Mouse (Mus musculus) kidney, adult 2 months (tissue): ENCODE measurements around the gene Pla2g4c. TPM values are rescaled to one million over a fixed set of nuclear protein-coding genes. Genes with fewer than 3 reads are reported as not detected.

Experiments
- DNase-seq: peaks from one replicate; pipeline ENCODE4 v3.0.0; 2021
- H3K27ac ChIP-seq: fragments of 200-500 bp; 2 replicates; pipeline ENCODE4 v1.5.1; 2012; ENCODE audit warnings: low read depth, low read length, control low read depth, inconsistent platforms; ENCODE audit not compliant: insufficient read depth
- H3K27me3 ChIP-seq: fragments of 200-500 bp; replicated peaks from 2 replicates; pipeline ENCODE4 v1.6.1; 2012; ENCODE audit warnings: mild to moderate bottlenecking, moderate library complexity, low read length, inconsistent platforms; ENCODE audit not compliant: control insufficient read depth, insufficient read depth
- H3K36me3 ChIP-seq: fragments of 200-500 bp; 2 replicates; pipeline ENCODE4 v1.6.1; 2012; ENCODE audit warnings: mild to moderate bottlenecking, moderate library complexity, low read length, inconsistent platforms; ENCODE audit not compliant: control insufficient read depth, insufficient read depth
- H3K4me1 ChIP-seq: fragments of 200-500 bp; 2 replicates; pipeline ENCODE4 v1.6.1; 2011; ENCODE audit warnings: low read length; ENCODE audit not compliant: control insufficient read depth, insufficient read depth
- H3K4me3 ChIP-seq: fragments of 200-500 bp; 2 replicates; pipeline ENCODE4 v1.5.1; 2011; ENCODE audit warnings: mild to moderate bottlenecking, low read depth, low read length, control low read depth; ENCODE audit not compliant: insufficient read depth
- CTCF ChIP-seq: fragments of 200-500 bp; conservative IDR thresholded peaks from 2 replicates; pipeline ENCODE4 v1.5.1; 2011; ENCODE audit warnings: low read depth, mild to moderate bottlenecking, control low read depth, low read length, moderate library complexity, mixed read lengths; ENCODE audit not compliant: insufficient read depth, insufficient read length
- POLR2A ChIP-seq: fragments of 200-500 bp; IDR thresholded peaks from one replicate; pipeline ENCODE4 v1.6.1; 2011; ENCODE audit warnings: low read depth, low read length, control low read depth
- WGBS: fragments of 180-500 bp; shearing (Covaris S2); methylation state at CpG from one replicate; pipeline ENCODE4 v1.1.7; 2018; 5-methylcytosine and 5-hydroxymethylcytosine counted together
- polyA plus RNA-seq: library from polyadenylated mRNA; depleted of rRNA; stranded (reverse); fragments of >200 nt; gene quantifications from 2 replicates; pipeline ENCODE4 v1.2.3, GENCODE M21; 2012; rRNA removed

The Pla2g4c gene
- polyA plus RNA-seq, 1 experiment, result 0.03 TPM

DNA sequence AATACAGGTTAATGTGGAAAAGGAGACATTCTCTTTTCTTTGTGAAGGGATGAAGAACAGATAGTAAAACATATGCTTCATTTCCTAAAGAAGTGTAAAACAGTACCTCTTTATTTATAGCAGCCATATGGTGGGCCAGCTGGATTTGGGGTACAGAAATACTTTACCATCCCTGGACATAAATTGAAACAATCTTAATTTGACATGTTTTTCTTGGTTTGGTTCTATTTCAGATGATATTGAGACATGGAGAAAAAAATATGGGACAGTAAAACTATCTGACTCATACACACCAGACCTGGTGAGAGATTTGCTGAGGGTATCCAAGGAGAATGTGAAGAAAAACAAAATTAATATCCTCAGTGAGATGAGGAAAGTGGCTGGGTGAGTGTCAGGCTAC is 31.5 kb downstream of the Pla2g4c start:
- TF ChIP-seq CTCF, result no peak
- no peak for TF ChIP-seq POLR2A

DNA sequence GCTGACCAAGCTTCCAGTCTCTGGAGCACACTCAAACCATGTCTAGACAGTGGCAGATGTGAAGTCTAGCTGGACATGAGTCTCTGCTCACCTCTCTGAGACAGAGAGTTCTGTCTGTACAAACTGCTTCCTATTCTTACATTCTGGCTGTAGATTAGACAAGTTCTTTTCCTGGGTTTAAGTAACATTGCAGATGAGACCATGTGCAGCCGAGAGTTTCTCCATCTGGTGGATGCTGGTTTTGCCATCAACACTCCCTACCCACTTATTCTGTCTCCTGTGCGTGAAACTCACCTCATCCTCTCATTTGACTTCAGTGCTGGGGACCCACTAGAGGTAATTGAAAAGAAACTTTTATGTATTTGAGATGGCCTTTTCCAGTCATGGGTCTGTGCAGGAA is 56.1 kb downstream of the Pla2g4c start:
- H3K27ac ChIP-seq, result no peak overlapping the region
- H3K27me3 ChIP-seq, result no peaks in the 10 kb centered on the region
- no peaks in the 10 kb centered on the region for H3K36me3 ChIP-seq
- no peaks in the 10 kb centered on the region for H3K4me1 ChIP-seq
- 78% methylated on average over 2 of the region's 2 CpGs for WGBS
- no peak overlapping the region for H3K4me3 ChIP-seq
- TF ChIP-seq CTCF (no peak), POLR2A (no peak)
- no peak for DNase-seq

More for the DNA sequence above, 31.5 kb downstream of the Pla2g4c start:
- Histone ChIP-seq H3K4me1 (no peaks in the 10 kb centered on the region), H3K27me3 (no peaks in the 10 kb centered on the region), H3K36me3 (no peaks in the 10 kb centered on the region), H3K27ac (no peak overlapping the region), H3K4me3 (no peak overlapping the region)
- DNase-seq, result no peak

DNA sequence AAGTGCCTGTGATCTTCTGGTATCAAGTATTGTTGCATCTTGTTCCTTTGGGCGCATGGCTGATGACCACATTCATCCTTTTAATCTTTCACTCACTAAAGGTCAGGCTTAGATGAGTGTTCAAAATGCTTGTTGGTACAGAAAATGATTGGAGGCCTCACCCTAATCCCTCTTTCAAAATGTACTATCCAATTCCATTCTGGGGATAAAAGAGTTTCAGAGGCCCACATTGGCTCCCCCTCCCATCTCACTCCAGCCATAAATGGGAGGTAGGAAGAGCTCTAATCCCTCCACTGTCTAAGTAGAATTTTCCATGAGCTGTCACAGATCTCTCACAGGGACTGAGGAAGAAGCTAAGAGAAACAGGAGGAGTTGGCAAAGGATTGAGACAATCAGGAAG is 73.4 kb downstream of the Pla2g4c start, which contains the start of gene Cabp5:
TSS of gene Cabp5 (plus strand) at position 301 of the 400 bp plus-strand sequence.
- H3K4me1 ChIP-seq, result no peaks in the 10 kb centered on the region
- H3K36me3 ChIP-seq, result no peaks in the 10 kb centered on the region
- WGBS, result 85% methylated on average over 1 of the region's 1 CpGs
- TF ChIP-seq POLR2A, result no peak
- no peak for TF ChIP-seq CTCF
- H3K4me3 ChIP-seq, result no peak within 1 kb of the TSS
- no peaks in the 10 kb centered on the region for H3K27me3 ChIP-seq
- DNase-seq, result no peak
- H3K27ac ChIP-seq, result no peak within 1 kb of the TSS

Other genes starting within 250 kb of the Pla2g4c start
- not detected in 2 replicates for gene Vmn1r85, start 229.5 kb upstream of the Pla2g4c start, polyA plus RNA-seq
- not detected in 2 replicates for gene Vmn1r86, start 204.7 kb upstream of the Pla2g4c start, polyA plus RNA-seq
- gene Vmn1r87, start 184.5 kb upstream of the Pla2g4c start, polyA plus RNA-seq, result not detected in 2 replicates
- not detected in 2 replicates for gene Vmn1r88, start 165.1 kb upstream of the Pla2g4c start, polyA plus RNA-seq
- not detected in 2 replicates for gene Vmn1r89, start 111.6 kb upstream of the Pla2g4c start, polyA plus RNA-seq
- 3.4 TPM in 2 replicates for gene Lig1, start 47.4 kb upstream of the Pla2g4c start, polyA plus RNA-seq
- gene Zswim9, start 45.9 kb upstream of the Pla2g4c start, polyA plus RNA-seq, result 3.2 and 4.0 TPM in 2 replicates
- gene Cabp5, start 73.5 kb downstream of the Pla2g4c start, polyA plus RNA-seq, result not detected in 2 replicates
- gene Bsph1, start 126.2 kb downstream of the Pla2g4c start, polyA plus RNA-seq, result not detected in 2 replicates
- gene Bsph2, start 246.4 kb downstream of the Pla2g4c start, polyA plus RNA-seq, result not detected in 2 replicates